Mouse (Mus musculus) thymus, postnatal 10 days (tissue): ENCODE measurements at regions not wholly inside any gene's neighbourhood (a gene's known extent, or its start where the extent isn't known, plus 50 kb on each side); places are given as distances from the start of the nearest gene placed in this dataset.

Experiments used
- DNase-seq, 2 experiments: peaks; one replicate each; pipeline ENCODE4 v3.0.0; 2021; ENCODE audit warnings: low spot score in 2 of 2

- DNase-seq = no peak
Observed at GRCm38 (mm10) chr3:105223671-105224070, 157.0 kb downstream of the 4930564D02Rik start.

- no peak for DNase-seq
Observed at GRCm38 (mm10) chr3:105227551-105227950, 160.9 kb downstream of the 4930564D02Rik start.

GRCm38 (mm10) chr3:105228401-105228800, 161.8 kb downstream of the 4930564D02Rik start:
- no peak for DNase-seq

GRCm38 (mm10) chr3:105241048-105241447, 174.4 kb downstream of the 4930564D02Rik start:
- no peak for DNase-seq

GRCm38 (mm10) chr3:105257096-105257495, 190.5 kb downstream of the 4930564D02Rik start:
- no peak for DNase-seq

- peak in 1 of 2 experiments; percentile 26 for DNase-seq
Observed at GRCm38 (mm10) chr3:105275241-105275640, 176.9 kb upstream of the Kcnd3 start.

- no peak for DNase-seq
Observed at GRCm38 (mm10) chr3:105280971-105281370, 171.2 kb upstream of the Kcnd3 start.

- DNase-seq = no peak
Observed at GRCm38 (mm10) chr3:105281686-105282085, 170.4 kb upstream of the Kcnd3 start.

- no peak for DNase-seq
Observed at GRCm38 (mm10) chr3:105298273-105298672, 153.9 kb upstream of the Kcnd3 start.

GRCm38 (mm10) chr3:105300693-105301548, 151.2 kb upstream of the Kcnd3 start:
- DNase-seq = no peak

GRCm38 (mm10) chr3:105307676-105308075, 144.5 kb upstream of the Kcnd3 start:
- no peak for DNase-seq

- DNase-seq = no peak
Observed at GRCm38 (mm10) chr3:105309020-105309419, 143.1 kb upstream of the Kcnd3 start.

GRCm38 (mm10) chr3:105353268-105353667, 98.9 kb upstream of the Kcnd3 start:
- DNase-seq = no peak

GRCm38 (mm10) chr3:105354123-105354931, 97.8 kb upstream of the Kcnd3 start:
- DNase-seq = no peak

GRCm38 (mm10) chr3:105357511-105357910, 94.6 kb upstream of the Kcnd3 start:
- no peak for DNase-seq

GRCm38 (mm10) chr3:105359636-105360035, 92.5 kb upstream of the Kcnd3 start:
- DNase-seq = no peak

GRCm38 (mm10) chr3:105364685-105365084, 87.4 kb upstream of the Kcnd3 start:
- DNase-seq = no peak

GRCm38 (mm10) chr3:105366806-105367205, 85.3 kb upstream of the Kcnd3 start:
- DNase-seq = no peak

GRCm38 (mm10) chr3:105367972-105368371, 84.2 kb upstream of the Kcnd3 start:
- DNase-seq = no peak

GRCm38 (mm10) chr3:105372371-105372828, 79.7 kb upstream of the Kcnd3 start:
- no peak for DNase-seq

GRCm38 (mm10) chr3:105374306-105374705, 77.8 kb upstream of the Kcnd3 start:
- no peak for DNase-seq

GRCm38 (mm10) chr3:105374836-105375235, 77.3 kb upstream of the Kcnd3 start:
- DNase-seq = no peak

GRCm38 (mm10) chr3:105375383-105375782, 76.7 kb upstream of the Kcnd3 start:
- DNase-seq = no peak
